Mouse (Mus musculus): Measurements from ENCODE around the gene Ntpcr.

DNA sequence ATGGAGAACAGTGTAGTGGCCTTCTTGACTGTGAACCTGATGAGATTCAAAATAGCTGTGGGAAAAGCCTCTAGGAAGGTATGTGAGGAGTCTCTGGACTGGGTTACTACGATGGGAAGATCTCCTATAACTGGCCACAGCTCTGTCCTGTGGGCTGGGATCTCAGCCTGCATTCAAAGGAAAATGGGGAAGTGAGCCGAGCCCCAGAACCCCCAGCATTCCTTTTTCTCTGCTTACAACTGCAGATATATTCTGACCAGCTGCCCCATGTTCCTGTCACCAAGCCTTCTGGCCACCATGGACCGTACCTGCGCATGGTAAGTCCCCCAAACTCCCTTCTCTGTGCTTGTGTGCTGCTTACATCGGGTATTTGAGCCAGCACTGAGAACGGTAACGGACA is at the start of gene Ntpcr:
- no peak for TF ChIP-seq CTCF (IDR thresholded peaks at IDR 0.05; ENCODE audit: low read depth, low read length)
- no peak for TF ChIP-seq POLR2A (IDR thresholded peaks at IDR 0.05; ENCODE audit: insufficient read depth, low read length)
